Mouse (Mus musculus) urinary bladder, postnatal 14 days (tissue): ENCODE measurements at regions not wholly inside any gene's neighbourhood (a gene's known extent, or its start where the extent isn't known, plus 50 kb on each side); places are given as distances from the start of the nearest gene placed in this dataset.

Experiments used
- DNase-seq: peaks from one replicate; pipeline ENCODE4 v3.0.0; 2021; ENCODE audit warnings: low spot score

- DNase-seq = no peak
Observed at GRCm38 (mm10) chr10:110650851-110651250, 94.4 kb upstream of the E2f7 start.

- no peak for DNase-seq
Observed at GRCm38 (mm10) chr10:110654070-110654469, 91.2 kb upstream of the E2f7 start.

DNA sequence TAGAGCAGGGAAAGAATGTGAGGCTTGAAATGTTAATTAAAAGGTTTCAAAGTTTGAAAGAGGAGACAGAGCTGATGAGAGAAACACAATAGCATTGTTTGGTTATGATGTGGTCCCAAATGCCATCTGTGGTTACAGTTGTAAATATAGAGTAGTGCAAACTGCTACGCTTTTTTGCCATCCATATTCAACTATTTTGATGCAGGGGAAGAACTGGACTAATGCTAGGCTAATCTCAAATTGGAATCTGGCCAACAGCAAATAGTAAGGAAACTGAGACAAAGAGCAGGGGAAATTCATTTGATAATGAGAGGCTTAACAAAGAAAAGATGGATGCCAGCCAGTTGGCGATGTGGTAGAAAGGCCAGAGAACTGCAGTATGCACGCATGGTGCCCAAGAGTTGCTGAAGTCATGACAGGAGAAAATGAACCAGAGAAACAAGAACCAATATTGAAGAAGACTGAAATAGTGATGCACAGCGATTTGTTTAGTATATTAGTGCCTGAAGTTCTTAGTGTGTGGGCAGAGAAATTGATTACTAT, 87.0 kb upstream of the E2f7 start:
- no peak for DNase-seq

- peak; percentile 16 for DNase-seq
Observed at GRCm38 (mm10) chr10:110676503-110676902, 68.7 kb upstream of the E2f7 start.
